Mouse (Mus musculus) G1E (cell line): ENCODE results near the gene St3gal5. TPM values are rescaled to one million over a fixed set of nuclear protein-coding genes. Genes with fewer than 3 reads are reported as not detected.

Source experiments
- ATAC-seq: 2 replicates; pipeline ENCODE4 v1.8.0; 2016; ENCODE audit warnings: mild to moderate bottlenecking; ENCODE audit not compliant: insufficient number of reproducible peaks, poor library complexity, low FRiP score, severe bottlenecking; ENCODE audit errors: extremely low read depth
- DNase-seq: peaks from one replicate; pipeline ENCODE4 v3.0.0; 2012; ENCODE audit warnings: low spot score
- H3K27me3 ChIP-seq: 2 replicates; pipeline ENCODE4 v1.6.1; 2012; ENCODE audit warnings: mild to moderate bottlenecking, low read length, inconsistent platforms; ENCODE audit not compliant: insufficient read depth
- H3K36me3 ChIP-seq: replicated peaks from 2 replicates; pipeline ENCODE3; 2012; ENCODE audit warnings: mild to moderate bottlenecking, inconsistent platforms
- H3K4me1 ChIP-seq: 2 replicates; pipeline ENCODE4 v1.6.1; 2012; ENCODE audit warnings: low read depth, low read length, inconsistent platforms, mixed read lengths; ENCODE audit not compliant: insufficient read depth
- H3K4me3 ChIP-seq: 2 replicates; pipeline ENCODE4 v1.5.1; 2012; ENCODE audit warnings: low read depth, mild to moderate bottlenecking, inconsistent platforms, low read length, moderate library complexity, mixed read lengths
- H3K9me3 ChIP-seq: replicated peaks from 2 replicates; pipeline ENCODE4 v1.6.1; 2012; ENCODE audit warnings: inconsistent platforms
- CTCF ChIP-seq: IDR thresholded peaks from 2 replicates; pipeline ENCODE4 v1.5.1; 2012; ENCODE audit warnings: low read depth, low read length, inconsistent platforms, mixed read lengths
- GATA1 ChIP-seq: IDR thresholded peaks from 2 replicates; pipeline ENCODE4 v1.6.1; 2012; ENCODE audit warnings: borderline replicate concordance, low read length, inconsistent platforms, mixed read lengths
- GATA2 ChIP-seq: IDR thresholded peaks from 2 replicates; pipeline ENCODE4 v1.6.1; 2012; ENCODE audit warnings: low read depth, low read length, inconsistent platforms, borderline replicate concordance
- POLR2AphosphoS5 ChIP-seq: IDR thresholded peaks from 2 replicates; pipeline ENCODE4 v1.6.1; 2012; ENCODE audit warnings: low read depth, low read length, inconsistent platforms; ENCODE audit not compliant: insufficient replicate concordance
- TAL1 ChIP-seq: conservative IDR thresholded peaks from 2 replicates; pipeline ENCODE4 v1.6.1; 2012; ENCODE audit warnings: low read depth, low read length, inconsistent platforms, mixed read lengths
- polyA plus RNA-seq: library from polyadenylated mRNA; stranded (reverse); fragments of >175 nt; gene quantifications from 2 replicates; pipeline ENCODE4 v1.2.3, GENCODE M21; 2012
- total RNA-seq, 2 experiments: library from RNA; stranded (forward) in 1 of 2; stranded (reverse) in 1 of 2; fragments of 200-1000 nt in 1 of 2; fragments of >200 nt in 1 of 2; fragmentation: Nextera tagmentation in 1 of 2; gene quantifications; 2 replicates each; pipeline ENCODE4 v1.2.3; 2014 to 2017

The St3gal5 gene
- total RNA-seq (2014; fragmentation: Nextera tagmentation) (95.2 and 107 TPM in 2 replicates), total RNA-seq (2017) (46.8 and 51.0 TPM in 2 replicates), polyA plus RNA-seq (62.8 and 70.0 TPM in 2 replicates)

GRCm38 (mm10) chr6:72097181-72097995, at the start of gene St3gal5:
Gene St3gal5, plus strand, starts transcription at chr6:72097592.
- peak; percentile 74 for ATAC-seq
- TF ChIP-seq GATA2 (no peak), POLR2AphosphoS5 (no peak), GATA1 (no peak), CTCF (no peak), TAL1 (no peak)
- no peaks in the 10 kb centered on the region for H3K9me3 ChIP-seq
- DNase-seq = peak; percentile 82
- H3K27me3 ChIP-seq = no peaks in the 10 kb centered on the region
- H3K4me1 ChIP-seq = peaks cover 66% of the 10 kb centered on the region
- H3K4me3 ChIP-seq = peak within 1 kb of the TSS; percentile 99
- peaks cover 21% of the 10 kb centered on the region for H3K36me3 ChIP-seq

- Histone ChIP-seq H3K9me3 (no peaks in the 10 kb centered on the region), H3K4me3 (no peak overlapping the region), H3K27me3 (peaks cover 53% of the 10 kb centered on the region), H3K4me1 (peaks cover 3% of the 10 kb centered on the region; the same call in 1 of the 2 replicates), H3K36me3 (no peaks in the 10 kb centered on the region)
- TF ChIP-seq GATA2 (no peak), CTCF (no peak), TAL1 (no peak), POLR2AphosphoS5 (no peak), GATA1 (no peak)
- ATAC-seq = no peak
- DNase-seq = no peak
Observed at GRCm38 (mm10) chr6:72048643-72049042, 48.7 kb upstream of the St3gal5 start.

GRCm38 (mm10) chr6:72049941-72050340, 47.5 kb upstream of the St3gal5 start:
- Histone ChIP-seq H3K27me3 (peaks cover 48% of the 10 kb centered on the region), H3K9me3 (no peaks in the 10 kb centered on the region), H3K36me3 (no peaks in the 10 kb centered on the region), H3K4me3 (no peak overlapping the region), H3K4me1 (peaks cover 3% of the 10 kb centered on the region; the same call in 1 of the 2 replicates)
- TF ChIP-seq GATA1 (no peak), TAL1 (no peak), POLR2AphosphoS5 (no peak), CTCF (no peak), GATA2 (no peak)
- DNase-seq (no peak), ATAC-seq (no peak)

- ATAC-seq (no peak), DNase-seq (no peak)
- TF ChIP-seq POLR2AphosphoS5 (no peak), CTCF (no peak), GATA1 (no peak), TAL1 (no peak), GATA2 (no peak)
- Histone ChIP-seq H3K4me1 (peaks cover 3% of the 10 kb centered on the region; the same call in 1 of the 2 replicates), H3K36me3 (no peaks in the 10 kb centered on the region), H3K9me3 (no peaks in the 10 kb centered on the region), H3K27me3 (peaks cover 45% of the 10 kb centered on the region), H3K4me3 (no peak overlapping the region)
Observed at GRCm38 (mm10) chr6:72050827-72051226, 46.6 kb upstream of the St3gal5 start.

DNA sequence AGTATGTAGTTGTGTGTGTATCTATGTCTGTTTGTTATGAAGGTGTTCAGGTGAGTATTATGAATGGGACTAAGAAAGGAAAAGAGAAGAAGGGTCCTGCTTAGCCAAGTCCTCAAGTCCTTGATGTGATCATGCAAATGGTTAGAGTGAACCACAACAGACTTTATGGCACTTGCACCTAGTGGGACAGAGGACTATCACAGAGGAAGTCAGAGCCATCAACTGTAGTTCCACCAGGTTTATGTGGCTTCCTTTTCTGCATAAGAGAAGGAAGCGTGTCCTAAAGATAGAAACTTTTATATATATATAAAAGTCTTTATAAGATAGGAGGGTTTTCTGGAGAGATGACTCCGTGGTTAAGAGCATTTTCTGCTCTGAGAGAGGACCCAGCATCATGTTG, 46.1 kb upstream of the St3gal5 start:
- TF ChIP-seq POLR2AphosphoS5 (no peak), CTCF (no peak), TAL1 (no peak), GATA1 (no peak), GATA2 (no peak)

DNA sequence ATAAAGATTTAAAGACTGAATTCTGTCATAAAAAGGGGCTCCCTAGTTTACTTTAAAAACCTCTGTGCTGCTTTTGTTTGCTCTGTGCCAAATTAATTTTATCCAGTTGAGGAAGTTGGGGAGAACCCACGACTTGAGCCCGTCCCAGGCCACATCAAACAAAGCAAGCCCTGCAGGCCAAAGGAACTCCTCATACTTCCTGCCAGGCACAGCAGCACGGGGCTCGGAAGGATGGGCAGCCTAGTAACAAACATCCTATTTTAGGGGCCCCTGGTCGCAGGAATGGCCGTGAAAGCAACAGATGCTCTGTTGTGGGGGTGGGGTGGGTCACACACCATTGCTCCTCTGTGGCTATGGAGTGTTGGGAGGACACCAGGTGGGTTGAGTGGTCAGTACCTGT, 45.6 kb upstream of the St3gal5 start:
- no peak for DNase-seq
- no peaks in the 10 kb centered on the region for H3K9me3 ChIP-seq

More for the DNA sequence above, 46.1 kb upstream of the St3gal5 start:
- H3K4me1 ChIP-seq = peaks cover 3% of the 10 kb centered on the region; the same call in 1 of the 2 replicates
- H3K36me3 ChIP-seq = no peaks in the 10 kb centered on the region
- no peaks in the 10 kb centered on the region for H3K9me3 ChIP-seq
- DNase-seq (no peak), ATAC-seq (no peak)
- no peak overlapping the region for H3K4me3 ChIP-seq
- peaks cover 49% of the 10 kb centered on the region for H3K27me3 ChIP-seq

More for the DNA sequence above, 45.6 kb upstream of the St3gal5 start:
- no peak overlapping the region for H3K4me3 ChIP-seq
- TF ChIP-seq GATA1 (no peak), POLR2AphosphoS5 (no peak), TAL1 (no peak), CTCF (no peak), GATA2 (no peak)
- H3K36me3 ChIP-seq = no peaks in the 10 kb centered on the region
- H3K4me1 ChIP-seq = peaks cover 3% of the 10 kb centered on the region; the same call in 1 of the 2 replicates
- no peak for ATAC-seq
- peaks cover 53% of the 10 kb centered on the region for H3K27me3 ChIP-seq
